Mouse (Mus musculus) ES-E14 (cell line): ENCODE data around the gene Sash1.

ENCODE experiments used
- CHD2 ChIP-seq: IDR thresholded peaks from 2 replicates; pipeline ENCODE4 v1.6.1; 2014; ENCODE audit warnings: mild to moderate bottlenecking, low read depth, low read length, inconsistent platforms
- HCFC1 ChIP-seq: IDR thresholded peaks from 2 replicates; pipeline ENCODE4 v1.6.1; 2012; ENCODE audit warnings: low read length, inconsistent platforms, borderline replicate concordance; ENCODE audit not compliant: insufficient read depth
- MAFK ChIP-seq: IDR thresholded peaks from 2 replicates; pipeline ENCODE4 v1.6.1; 2014; ENCODE audit warnings: mild to moderate bottlenecking, low read depth, low read length, inconsistent platforms; ENCODE audit not compliant: insufficient read depth
- ZC3H11A ChIP-seq: IDR thresholded peaks from 2 replicates; pipeline ENCODE4 v1.6.1; 2012; ENCODE audit warnings: low read depth, mild to moderate bottlenecking, inconsistent platforms, low read length, borderline replicate concordance
- ZNF384 ChIP-seq: IDR thresholded peaks from 2 replicates; pipeline ENCODE4 v1.6.1; 2012; ENCODE audit warnings: low read depth, low read length, inconsistent platforms

DNA sequence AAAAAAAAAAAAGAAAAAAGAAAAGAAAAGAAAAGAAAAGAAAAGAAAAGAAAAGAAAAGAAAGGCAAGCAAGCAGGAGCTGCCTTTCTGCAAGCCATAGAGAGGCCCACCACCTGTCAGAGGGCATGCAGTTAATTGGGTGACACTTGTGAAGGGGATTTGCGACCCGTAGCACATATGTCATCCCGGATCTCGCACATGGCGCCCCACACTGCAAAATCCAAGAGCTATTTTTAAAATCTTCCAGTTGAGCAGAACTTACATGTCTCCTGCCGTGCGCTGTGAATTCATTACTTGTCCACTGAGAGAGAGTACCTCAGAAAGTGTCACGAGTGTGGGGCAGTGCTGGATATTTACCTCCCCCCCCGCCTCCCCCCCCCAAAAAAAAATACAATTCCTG lies 60.0 kb downstream of the Sash1 start:
- no peak for TF ChIP-seq HCFC1
- TF ChIP-seq MAFK: no peak
- TF ChIP-seq CHD2: no peak
- TF ChIP-seq ZC3H11A: no peak
- TF ChIP-seq ZNF384: no peak
